Mouse (Mus musculus): ENCODE results near the gene Serpina1f. TPM values are rescaled to one million over a fixed set of nuclear protein-coding genes. Genes with fewer than 3 reads are reported as not detected.

Gene Serpina1f
- polyA plus RNA-seq, 1 experiment from 2014 or later: 0.06 TPM

Other genes with a start within 250 kb of the Serpina1f start
- gene Ifi27l2b, start 238.3 kb downstream of the Serpina1f start, polyA plus RNA-seq (2015; fragmentation: Nextera tagmentation; extraction: Ambion mirVana): 0.31 TPM in 1 of 2 replicates, not detected in the other
- gene Ppp4r4, start 163.2 kb downstream of the Serpina1f start, polyA plus RNA-seq (2015; fragmentation: Nextera tagmentation; extraction: Ambion mirVana): 1.5 and 1.6 TPM in 2 replicates
- 47.0 and 51.0 TPM in 2 replicates for gene Serpina10, start 64.1 kb downstream of the Serpina1f start, polyA plus RNA-seq (2015; fragmentation: Nextera tagmentation; extraction: Ambion mirVana)
- gene Serpina6, start 38.3 kb downstream of the Serpina1f start, polyA plus RNA-seq (2015; fragmentation: Nextera tagmentation; extraction: Ambion mirVana): 1,299 and 1,398 TPM in 2 replicates
- gene Serpina16, start 19.4 kb downstream of the Serpina1f start, polyA plus RNA-seq (2015; fragmentation: Nextera tagmentation; extraction: Ambion mirVana): 0.07 and 0.12 TPM in 2 replicates
- 566 and 660 TPM in 2 replicates for gene Serpina1d, start 78.1 kb upstream of the Serpina1f start, polyA plus RNA-seq (2015; fragmentation: Nextera tagmentation; extraction: Ambion mirVana)
- 1,316 and 1,448 TPM in 2 replicates for gene Serpina1b, start 134.8 kb upstream of the Serpina1f start, polyA plus RNA-seq (2015; fragmentation: Nextera tagmentation; extraction: Ambion mirVana)
- 1,052 and 1,237 TPM in 2 replicates for gene Serpina1a, start 168.0 kb upstream of the Serpina1f start, polyA plus RNA-seq (2015; fragmentation: Nextera tagmentation; extraction: Ambion mirVana)
- gene Serpina1c, start 209.4 kb upstream of the Serpina1f start, polyA plus RNA-seq (2015; fragmentation: Nextera tagmentation; extraction: Ambion mirVana): 574 and 660 TPM in 2 replicates

Measured in liver, embryonic 16.5 days (tissue).